ENCODE assay signal across 8 mouse cellular contexts in the genomic region with DNA sequence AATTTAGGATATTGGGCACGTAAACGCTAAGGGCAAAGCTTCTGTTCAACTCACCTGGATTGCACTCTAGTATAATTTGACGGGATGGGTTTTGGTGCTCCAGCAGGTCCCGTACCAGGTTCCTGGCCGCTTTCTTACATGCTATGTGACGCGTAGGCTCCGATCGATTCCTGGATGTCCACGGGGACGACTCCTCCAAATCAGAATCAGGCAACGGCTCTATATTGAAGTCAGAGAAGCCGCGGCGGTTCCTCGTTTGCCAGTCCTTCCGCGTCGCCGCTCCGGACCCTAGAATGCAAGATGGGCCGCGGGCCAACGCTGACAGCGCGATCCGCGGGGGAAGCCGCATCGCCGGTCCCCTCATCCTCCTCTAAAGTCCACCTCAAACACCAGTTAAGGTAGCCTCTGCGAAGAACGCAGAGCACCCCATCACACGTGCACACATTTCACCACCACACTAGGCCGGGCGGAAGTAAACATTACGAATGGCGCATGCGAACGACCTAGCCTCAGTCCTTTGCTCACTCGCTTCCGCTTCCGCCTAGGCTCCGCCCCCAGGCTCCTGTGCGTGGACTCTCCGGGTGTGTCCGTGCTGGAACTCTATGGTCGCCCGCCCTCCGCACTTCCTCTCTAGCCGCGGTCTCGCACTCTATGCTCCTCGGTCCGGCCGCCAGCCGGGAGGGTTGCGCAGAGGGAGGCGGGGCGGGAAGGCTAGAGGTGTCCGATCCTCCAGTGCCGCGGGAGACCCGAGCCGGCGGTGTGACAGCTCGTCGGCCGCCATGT. TPM values are rescaled to one million over a fixed set of nuclear protein-coding genes. Genes with fewer than 3 reads are reported as not detected.
A peak's percentile ranks its signal among the peaks of the same experiment; 100 is the strongest.
DNase-seq lines count a peak whose midpoint lies in the region; ATAC-seq and TF ChIP-seq lines count a peak whose summit lies in the region.
"Not testable (repeated sequence)": the region's sequence is repeated elsewhere in the genome, so short reads cannot be mapped to it uniquely, and the experiment has no call there.

Gene Tfb2m, minus strand, starts transcription at position 500 of the 783 bp plus-strand sequence.
Gene Cnst, plus strand, starts transcription at position 603 of the 783 bp plus-strand sequence.

- in situ Hi-C loops in ES-E14 (cut with MboI; ENCODE audit: low sequenced_read_pairs in 2 of 2, unreplicated experiment in 2 of 2): not testable (repeated sequence)

- peak; percentile 97 for DNase-seq in ES-E14 (ENCODE audit: low read depth, low spot score)
- DNase-seq in cerebellum, adult 11-12 months: peak; percentile 99
- DNase-seq in heart, postnatal 36 days: peak; percentile 98 to 100
- peak; percentile 96 to 98 for DNase-seq in layer of hippocampus, adult 2 months (ENCODE audit: low spot score in 2 of 2)
- peak; percentile 99 for DNase-seq in lung, embryonic 14.5 days
- DNase-seq in thymus, adult 2 months: peak; percentile 98

- not testable (repeated sequence) for TF ChIP-seq CTCF in layer of hippocampus, adult 2 months (conservative IDR thresholded peaks at IDR 0.05); lung, embryonic 14.5 days (IDR thresholded peaks at IDR 0.05; ENCODE audit: low read depth); olfactory bulb, adult 2 months (IDR thresholded peaks at IDR 0.05; ENCODE audit: insufficient read depth, low read depth, low read length)
- peak; percentile 38; the same call in 1 of the 2 replicates for TF ChIP-seq CTCF in thymus, adult 2 months (IDR thresholded peaks at IDR 0.05; ENCODE audit: borderline replicate concordance, control insufficient read depth, extremely low read depth, insufficient read depth, low read length, poor library complexity)

- H3K27me3 ChIP-seq in forebrain, embryonic 16.5 days (replicated peaks; ENCODE audit: control insufficient read depth, insufficient read depth, low read length); lung, embryonic 14.5 days (ENCODE audit: insufficient read depth, low read length); thymus, adult 2 months (ENCODE audit: control insufficient read depth, insufficient read depth, low read length): not testable (repeated sequence)

- peak within 1 kb of the TSS; percentile 92 to 95 for H3K4me3 ChIP-seq in ES-E14 (ENCODE audit: insufficient read depth in 1 of 2, low read depth in 1 of 2, low read length in 2 of 2, poor library complexity in 1 of 2, severe bottlenecking in 1 of 2)
- H3K4me3 ChIP-seq in forebrain, embryonic 16.5 days (replicated peaks; ENCODE audit: low read length): peak within 1 kb of the TSS; percentile 91
- peak within 1 kb of the TSS; percentile 89 for H3K4me3 ChIP-seq in layer of hippocampus, adult 2 months
- H3K4me3 ChIP-seq in lung, embryonic 14.5 days (ENCODE audit: low read depth, low read length): peak within 1 kb of the TSS; percentile 69
- peak within 1 kb of the TSS; percentile 77 for H3K4me3 ChIP-seq in olfactory bulb, adult 2 months (ENCODE audit: insufficient read depth, low read depth, low read length)
- H3K4me3 ChIP-seq in thymus, adult 2 months (ENCODE audit: control insufficient read depth, insufficient read depth, low read length): peak within 1 kb of the TSS; percentile 94

- peak; percentile 57 for TF ChIP-seq POLR2A in olfactory bulb, adult 2 months (IDR thresholded peaks at IDR 0.05; ENCODE audit: insufficient read depth, low read depth, low read length)
- not testable (repeated sequence) for TF ChIP-seq POLR2A in thymus, adult 2 months (IDR thresholded peaks at IDR 0.05; ENCODE audit: control insufficient read depth, extremely low read depth, insufficient read depth, low read length, poor library complexity)

- H3K36me3 ChIP-seq in ES-E14 (ENCODE audit: control insufficient read depth, insufficient read depth, low read length, poor library complexity, severe bottlenecking); forebrain, embryonic 16.5 days (ENCODE audit: control insufficient read depth, insufficient read depth); lung, embryonic 14.5 days (ENCODE audit: insufficient read depth); thymus, adult 2 months (ENCODE audit: control insufficient read depth, insufficient read depth, low read length): not testable (repeated sequence)

- not testable (repeated sequence) for H3K9me3 ChIP-seq in ES-E14 (ENCODE audit: control insufficient read depth, insufficient read depth, low read depth, low read length); forebrain, embryonic 16.5 days (ENCODE audit: control insufficient read depth, low read length); lung, embryonic 14.5 days (ENCODE audit: low read depth, low read length)

- peak within 1 kb of the TSS; percentile 95 for H3K4me2 ChIP-seq in forebrain, embryonic 16.5 days (ENCODE audit: low read length)
- H3K4me2 ChIP-seq in lung, embryonic 14.5 days: peak within 1 kb of the TSS; percentile 80

- WGBS in forebrain, embryonic 16.5 days: under 1% methylated on average over 69 of the region's 69 CpGs
- WGBS in lung, embryonic 14.5 days: under 1% methylated on average over 69 of the region's 69 CpGs
- WGBS in olfactory bulb, adult 2 months: under 1% methylated on average over 69 of the region's 69 CpGs
- under 1% methylated on average over 69 of the region's 69 CpGs for WGBS in thymus, adult 2 months

- intact Hi-C loops in heart, postnatal 36 days (cut with DNase I): loop anchor here (1.0 to 10.0 kb wide), 4 partner anchors 41 to 259 kb away; partner anchors contain the start of genes Ahctf1 and Gm10518

- H3K4me1 ChIP-seq in ES-E14 (ENCODE audit: control insufficient read depth in 2 of 2, insufficient read depth in 2 of 2, low read length in 2 of 2, poor library complexity in 1 of 2); lung, embryonic 14.5 days (ENCODE audit: insufficient read depth): not testable (repeated sequence)
- peaks cover 32% of the 10 kb centered on the region for H3K4me1 ChIP-seq in forebrain, embryonic 16.5 days (replicated peaks; ENCODE audit: control insufficient read depth, insufficient read depth, low read length)
- H3K4me1 ChIP-seq in olfactory bulb, adult 2 months (ENCODE audit: control insufficient read depth, insufficient read depth, low read length): peaks cover 10% of the 10 kb centered on the region; the same call in 1 of the 2 replicates
- H3K4me1 ChIP-seq in thymus, adult 2 months (replicated peaks; ENCODE audit: control insufficient read depth, insufficient read depth, low read length): peaks cover 10% of the 10 kb centered on the region

- ATAC-seq in forebrain, embryonic 16.5 days: peak; percentile 99
- ATAC-seq in lung, embryonic 14.5 days (ENCODE audit: insufficient read depth): peak; percentile 99

- peak within 1 kb of the TSS; percentile 81 for H3K9ac ChIP-seq in ES-E14 (ENCODE audit: insufficient read depth, low read depth, low read length, poor library complexity, severe bottlenecking)
- H3K9ac ChIP-seq in forebrain, embryonic 16.5 days (replicated peaks; ENCODE audit: low read depth, low read length): peak within 1 kb of the TSS; percentile 85
- H3K9ac ChIP-seq in lung, embryonic 14.5 days: peak within 1 kb of the TSS; percentile 71

- H3K27ac ChIP-seq in ES-E14 (ENCODE audit: insufficient read depth, low read depth, low read length, poor library complexity, severe bottlenecking): not testable (repeated sequence)
- H3K27ac ChIP-seq in forebrain, embryonic 16.5 days (ENCODE audit: low read length): peak within 1 kb of the TSS; percentile 98
- H3K27ac ChIP-seq in layer of hippocampus, adult 2 months: peak within 1 kb of the TSS; percentile 98
- H3K27ac ChIP-seq in lung, embryonic 14.5 days (ENCODE audit: low read depth): peak within 1 kb of the TSS; percentile 89
- H3K27ac ChIP-seq in olfactory bulb, adult 2 months (ENCODE audit: insufficient read depth, low read depth, low read length): peak within 1 kb of the TSS; percentile 58
- H3K27ac ChIP-seq in thymus, adult 2 months (ENCODE audit: control insufficient read depth, insufficient read depth, low read length): peak within 1 kb of the TSS; percentile 82

TF ChIP-seq in ES-E14, 5 proteins besides CTCF, POLR2A, EP300 and RAD21:
- peak; percentile 72 for TF ChIP-seq HCFC1 (IDR thresholded peaks at IDR 0.05; ENCODE audit: borderline replicate concordance, insufficient read depth, low read length)
TF ChIP-seq in ES-E14: peak in this region for 1; not testable (repeated sequence) for 4.

RNA-seq across cellular contexts. Expression of gene Tfb2m, which starts in this region (rescaled TPM):
- 13.1 and 18.7 TPM in 2 replicates for total RNA-seq in ES-E14 (2012; rRNA removed)
- 45.5 and 52.0 TPM in 2 replicates for polyA plus RNA-seq in forebrain, embryonic 16.5 days (2015; fragmentation: Nextera tagmentation; extraction: Ambion mirVana)
- 10 to 100 TPM; 49.4 to 56.2 TPM for total RNA-seq in heart, postnatal 36 days (2021)
- total RNA-seq in layer of hippocampus, adult 2 months (2021): 10 to 100 TPM; 21.0 to 24.8 TPM
- 26.6 and 34.6 TPM in 2 replicates for polyA plus RNA-seq in lung, embryonic 14.5 days (2014; fragmentation: Nextera tagmentation; extraction: Ambion mirVana)
- polyA plus RNA-seq in olfactory bulb, adult 2 months (2012; ENCODE audit: insufficient read depth, insufficient read length, low replicate concordance, missing spikeins): not detected in 2 replicates
- polyA plus RNA-seq in thymus, adult 2 months (2012; rRNA removed): 10.8 and 10.9 TPM in 2 replicates

RNA-seq across cellular contexts. Expression of gene Cnst, which starts in this region (rescaled TPM):
- 11.2 and 12.8 TPM in 2 replicates for total RNA-seq in ES-E14 (2012; rRNA removed)
- 32.4 and 34.0 TPM in 2 replicates for polyA plus RNA-seq in forebrain, embryonic 16.5 days (2015; fragmentation: Nextera tagmentation; extraction: Ambion mirVana)
- total RNA-seq in heart, postnatal 36 days (2021): 10 to 100 TPM; 45.2 to 45.4 TPM
- total RNA-seq in layer of hippocampus, adult 2 months (2021): 10 to 100 TPM; 31.9 to 34.4 TPM
- 17.1 and 18.2 TPM in 2 replicates for polyA plus RNA-seq in lung, embryonic 14.5 days (2014; fragmentation: Nextera tagmentation; extraction: Ambion mirVana)
- polyA plus RNA-seq in olfactory bulb, adult 2 months (2012; ENCODE audit: insufficient read depth, insufficient read length, low replicate concordance, missing spikeins): not detected in 2 replicates
- 28.3 and 28.7 TPM in 2 replicates for polyA plus RNA-seq in thymus, adult 2 months (2012; rRNA removed)

Comparison
In these comparisons a context has a peak if more than half of its experiments do, and no peak if none do; other contexts are left out.
1. RNA of gene Tfb2m (polyA plus RNA-seq): 45.5 to 52.0 TPM in forebrain, embryonic 16.5 days, 26.6 to 34.6 TPM in lung, embryonic 14.5 days and 10.8 to 10.9 TPM in thymus, adult 2 months; not detected in olfactory bulb, adult 2 months; every median in the first group is over 10 times any median in the second.
2. RNA of gene Cnst (polyA plus RNA-seq): 32.4 to 34.0 TPM in forebrain, embryonic 16.5 days, 28.3 to 28.7 TPM in thymus, adult 2 months and 17.1 to 18.2 TPM in lung, embryonic 14.5 days; not detected in olfactory bulb, adult 2 months; every median in the first group is over 10 times any median in the second.
3. Peak in every context shown above with its lines, with median percentiles within 50 percentile points of each other: DNase-seq, H3K4me3 ChIP-seq and H3K9ac ChIP-seq.